Mouse (Mus musculus) lung, postnatal 0 days (tissue): Measurements from ENCODE around the gene Dusp10.

Experiments used
- CTCF ChIP-seq: IDR thresholded peaks from 2 replicates; pipeline ENCODE4 v1.5.1; 2016; ENCODE audit warnings: antibody characterized with exemption, mild to moderate bottlenecking
- EP300 ChIP-seq: IDR thresholded peaks from 2 replicates; pipeline ENCODE4 v1.6.1; 2016; ENCODE audit warnings: antibody characterized with exemption, mild to moderate bottlenecking, control low read depth

GRCm38 (mm10) chr1:184084961-184085360 lies 71.9 kb downstream of the Dusp10 start:
- no peak for TF ChIP-seq CTCF
- no peak for TF ChIP-seq EP300
